Mouse (Mus musculus) G1E-ER4 (cell line): ENCODE results near the gene Tmem171. TPM values are rescaled to one million over a fixed set of nuclear protein-coding genes. Genes with fewer than 3 reads are reported as not detected.

Experiments
- GATA1 ChIP-seq: IDR thresholded peaks from one replicate; pipeline ENCODE4 v1.8.0; 2012; ENCODE audit warnings: low read length, inconsistent platforms
- polyA plus RNA-seq: library from polyadenylated mRNA; stranded (reverse); fragments of >175 nt; gene quantifications from 2 replicates; pipeline ENCODE4 v1.2.3, GENCODE M21; 2012

Tmem171 gene
- polyA plus RNA-seq, 1 experiment = not detected

GRCm38 (mm10) chr13:98699982-98700540 is 5.4 kb upstream of the Tmem171 start:
- no peak for TF ChIP-seq GATA1

DNA sequence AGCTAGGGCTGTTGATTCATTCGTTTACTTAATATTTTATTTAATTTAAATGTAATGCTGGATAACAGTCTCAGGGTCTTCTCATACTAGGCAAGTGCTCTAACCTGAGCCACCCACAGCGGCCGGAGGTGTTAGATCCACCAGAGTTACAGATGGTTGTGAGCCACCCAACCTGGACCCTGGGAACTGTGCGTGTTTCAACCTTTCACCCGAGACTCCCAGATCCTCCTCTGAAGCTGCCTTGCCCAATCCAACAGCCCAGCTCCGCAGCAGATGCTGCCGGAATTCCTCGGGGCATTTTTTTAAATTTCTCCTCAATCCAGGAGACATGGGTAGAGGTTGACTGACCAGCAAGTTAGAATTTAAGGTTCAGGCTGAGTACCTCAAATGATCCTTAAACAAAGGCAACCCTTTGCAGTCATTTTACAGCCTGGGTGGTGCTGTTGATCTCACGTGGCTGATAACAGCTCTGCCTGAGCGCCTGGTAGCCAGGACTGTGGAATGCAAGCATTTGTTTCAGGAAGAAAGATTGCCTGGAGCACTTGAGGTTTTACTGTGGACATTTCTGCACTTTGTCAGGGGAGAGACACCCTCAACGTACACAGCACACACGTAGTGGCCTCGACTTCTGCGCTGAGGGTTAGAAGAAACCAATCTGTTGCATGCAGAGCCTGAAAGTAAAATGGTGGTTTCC is 4.6 kb upstream of the Tmem171 start:
- no peak for TF ChIP-seq GATA1

DNA sequence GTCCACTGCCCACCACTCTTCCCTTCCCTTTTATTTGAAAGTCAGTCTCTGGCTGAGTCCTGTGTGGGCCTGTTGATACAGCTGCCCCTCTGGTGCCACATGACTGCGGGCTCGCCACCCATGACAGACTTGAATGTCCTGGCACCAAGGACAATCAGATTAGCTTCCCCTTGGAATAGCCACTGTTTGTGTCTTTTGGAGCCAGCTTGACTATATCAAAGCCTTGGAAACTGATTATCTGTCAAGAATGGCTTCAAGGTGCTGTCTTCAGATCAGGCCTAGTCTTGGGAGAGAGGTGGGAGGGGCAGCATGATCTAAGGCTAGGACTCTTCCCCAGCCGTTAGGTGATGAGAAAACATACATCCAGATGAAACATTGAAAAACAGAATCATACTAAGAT is 2.1 kb upstream of the Tmem171 start:
- no peak for TF ChIP-seq GATA1

- no peak for TF ChIP-seq GATA1
These were observed 912 bp upstream of the Tmem171 start for GRCm38 (mm10) chr13:98695546-98695945.

DNA sequence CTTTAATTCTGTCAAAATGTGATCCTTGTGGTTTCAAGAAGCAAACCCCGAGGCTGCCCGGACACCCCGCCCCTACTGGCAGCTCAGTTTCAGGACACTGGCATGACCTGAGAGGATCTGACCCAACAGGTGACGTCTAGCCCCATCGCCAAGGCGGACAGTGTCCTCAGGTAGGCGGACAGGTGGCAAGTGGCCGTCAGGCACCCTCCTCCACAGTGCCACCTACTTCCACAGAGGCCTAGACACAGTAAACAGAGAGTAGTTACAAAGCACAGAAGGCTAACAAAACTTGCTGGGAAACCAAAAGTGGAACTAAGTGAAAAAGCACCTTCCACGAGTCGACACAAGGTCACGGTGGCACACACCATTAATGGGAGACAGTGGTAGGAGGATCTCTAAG is 1.3 kb downstream of the Tmem171 start:
- TF ChIP-seq GATA1 = no peak

GRCm38 (mm10) chr13:98691956-98692515 is 2.6 kb downstream of the Tmem171 start:
- TF ChIP-seq GATA1 = no peak

- no peak for TF ChIP-seq GATA1
These were observed 3.7 kb downstream of the Tmem171 start for GRCm38 (mm10) chr13:98690886-98691285.

DNA sequence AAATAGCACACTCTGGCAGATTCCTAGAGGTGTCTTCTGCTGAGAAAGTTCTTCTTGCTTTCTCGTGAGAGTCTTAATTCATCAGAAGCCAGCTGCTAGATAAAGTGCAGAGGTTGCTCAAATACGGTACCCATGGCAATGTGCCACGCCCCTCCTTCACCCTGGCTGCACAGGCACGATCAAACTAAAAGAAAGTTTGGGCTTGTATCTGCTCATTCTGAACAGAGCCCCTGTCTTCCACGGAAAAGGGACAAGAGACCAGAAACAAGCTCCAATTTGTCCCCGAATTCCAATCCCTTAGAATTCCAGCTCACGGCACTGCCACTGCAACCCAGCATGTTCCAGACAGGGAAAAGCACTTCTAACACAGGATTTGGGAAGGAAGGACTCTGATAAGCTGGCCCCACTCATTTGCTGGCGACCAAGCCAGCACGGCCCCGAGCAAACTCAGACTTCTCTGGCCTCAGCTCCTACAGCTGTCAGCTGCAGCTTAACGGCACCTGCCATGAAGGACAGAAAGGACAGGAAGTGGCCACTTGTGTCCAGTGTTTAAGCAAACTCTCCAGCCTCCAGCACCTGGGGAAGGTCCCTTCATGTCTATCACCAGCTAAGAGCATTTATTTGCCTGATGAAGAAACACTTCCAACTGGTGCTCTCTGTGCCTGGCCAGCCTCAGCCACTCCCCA is 4.9 kb downstream of the Tmem171 start:
- no peak for TF ChIP-seq GATA1

DNA sequence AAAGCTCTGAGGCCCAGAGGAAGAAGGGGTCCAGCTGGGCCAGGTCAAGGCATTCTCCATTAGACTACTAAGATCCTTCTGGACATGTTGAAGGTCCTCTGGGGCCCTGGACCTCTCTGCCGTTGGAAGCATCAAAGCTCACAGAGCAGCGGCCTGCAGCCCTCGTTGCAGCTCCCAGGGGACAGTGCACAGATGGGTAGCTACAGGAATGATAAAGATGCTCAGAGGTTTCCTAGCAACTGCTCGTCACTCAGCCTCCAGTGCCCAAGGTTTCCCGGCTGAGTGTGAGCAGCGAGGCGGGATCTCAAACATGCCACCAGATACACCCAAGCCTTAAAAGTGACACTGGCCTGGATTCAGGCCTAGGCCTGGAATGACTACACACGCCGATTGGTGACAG is 6.7 kb downstream of the Tmem171 start:
- TF ChIP-seq GATA1 = no peak

GRCm38 (mm10) chr13:98684144-98684900 is 10.3 kb downstream of the Tmem171 start:
- no peak for TF ChIP-seq GATA1

DNA sequence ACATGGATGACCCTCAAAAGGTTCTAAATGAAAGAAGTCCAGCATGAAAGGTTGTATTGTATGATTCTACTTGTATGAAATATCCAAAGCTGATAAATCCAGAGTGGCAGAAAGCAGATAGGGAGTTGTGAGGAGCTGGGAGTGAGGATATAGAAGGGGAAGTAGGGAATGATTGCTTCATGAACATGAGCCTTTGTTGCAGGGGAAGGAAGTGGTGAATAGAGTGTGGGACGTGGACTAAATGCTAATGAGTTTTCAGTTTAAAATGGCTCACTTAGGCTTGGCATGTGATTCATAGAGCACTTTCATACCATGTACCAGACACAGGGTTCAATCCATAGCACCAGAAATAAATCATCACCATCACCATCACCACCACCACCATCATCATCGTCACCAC is 11.2 kb downstream of the Tmem171 start:
- TF ChIP-seq GATA1 = no peak

- no peak for TF ChIP-seq GATA1
These were observed 14.1 kb downstream of the Tmem171 start for GRCm38 (mm10) chr13:98680470-98681060.

DNA sequence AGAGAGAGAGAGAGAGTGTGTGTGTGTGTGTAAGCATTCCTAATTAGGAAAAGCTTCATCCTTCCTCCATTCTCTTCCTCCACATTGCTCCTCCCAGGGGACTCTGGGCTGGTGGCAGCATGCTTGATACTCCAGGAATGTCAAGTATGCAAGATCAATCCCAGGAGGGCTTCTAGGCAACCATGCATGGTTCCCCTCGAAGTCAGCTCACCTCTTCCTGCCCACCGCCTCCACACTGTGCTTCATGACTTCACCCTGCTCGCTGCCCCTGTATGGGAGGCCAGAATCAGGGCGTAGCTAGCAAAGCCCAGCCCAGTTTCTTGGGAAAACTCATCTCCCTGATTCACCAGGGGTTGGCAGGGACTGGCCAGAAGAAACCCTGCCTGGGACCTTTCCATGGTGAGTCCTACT is 15.0 kb downstream of the Tmem171 start:
- no peak for TF ChIP-seq GATA1

- TF ChIP-seq GATA1 = no peak
These were observed 15.4 kb downstream of the Tmem171 start for GRCm38 (mm10) chr13:98679230-98679629.

DNA sequence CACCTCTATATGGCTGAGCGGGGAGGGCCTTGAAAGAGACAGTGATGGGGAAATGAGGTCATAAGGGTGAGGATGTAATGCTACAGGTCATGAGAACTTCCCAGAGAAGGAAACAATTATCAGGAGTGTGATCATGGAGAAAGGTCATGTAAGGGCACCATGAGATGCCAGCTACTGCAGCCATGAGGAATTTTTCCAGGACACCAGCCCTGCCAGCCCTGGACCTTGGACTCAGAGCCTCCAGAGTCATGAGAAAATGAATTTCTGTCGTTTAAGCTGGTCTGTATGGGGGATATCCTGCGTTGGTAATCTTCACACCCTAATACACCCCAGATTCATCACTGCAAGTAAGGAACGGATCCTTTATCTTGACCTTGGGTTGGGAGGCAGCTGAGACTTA is 20.7 kb downstream of the Tmem171 start:
- no peak for TF ChIP-seq GATA1

DNA sequence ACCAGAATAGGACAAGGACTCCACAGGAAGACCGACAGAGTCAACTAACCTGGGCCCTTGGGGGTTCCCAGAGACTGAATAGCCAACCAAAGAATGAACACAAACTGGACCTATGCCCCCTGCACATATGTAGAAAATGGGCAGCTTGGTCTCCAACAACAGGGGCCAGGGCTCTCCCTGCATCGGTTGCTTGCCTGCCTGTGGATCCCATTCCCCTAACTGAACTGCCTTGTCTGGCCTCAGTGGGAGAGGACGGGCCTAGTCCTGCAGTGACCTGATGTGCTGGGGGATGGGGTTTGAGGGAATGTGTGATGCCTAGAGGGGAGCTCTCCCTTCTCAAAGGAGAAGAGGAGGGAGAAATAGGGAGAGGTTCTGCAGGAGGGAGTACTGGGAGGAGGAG is 25.3 kb downstream of the Tmem171 start:
- no peak for TF ChIP-seq GATA1

DNA sequence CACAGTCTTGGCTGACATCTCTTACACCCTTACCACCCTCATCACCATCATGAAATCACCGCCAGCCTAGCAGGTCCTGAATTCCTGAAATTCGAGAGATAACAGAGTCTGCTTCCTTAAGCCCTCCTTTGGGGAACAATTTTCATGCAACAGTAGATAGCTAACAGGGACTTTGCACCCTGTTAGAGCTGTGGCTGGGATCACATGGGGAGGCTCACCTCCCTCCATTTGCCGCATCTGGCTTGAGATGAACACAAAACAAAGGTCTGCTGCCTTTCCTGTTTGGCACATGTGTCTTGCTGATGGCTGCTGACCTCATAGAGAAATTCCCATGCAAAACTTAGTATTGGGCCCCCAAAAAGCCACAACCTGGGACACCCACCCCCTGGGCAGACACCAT is 27.3 kb downstream of the Tmem171 start:
- no peak for TF ChIP-seq GATA1
